Mouse (Mus musculus): ENCODE measurements around the gene Fyn. TPM values are rescaled to one million over a fixed set of nuclear protein-coding genes. Genes with fewer than 3 reads are reported as not detected.

The Fyn gene
- polyA plus RNA-seq, 1 experiment from 2014 or later: 70.3 TPM

GRCm38 (mm10) chr10:39555740-39556139 lies 187.1 kb downstream of the Fyn start:
- Histone ChIP-seq H3K4me1 (peaks cover 72% of the 10 kb centered on the region), H3K4me2 (no peak overlapping the region), H3K27me3 (replicated peaks) (no peaks in the 10 kb centered on the region), H3K4me3 (no peak overlapping the region), H3K9me3 (no peaks in the 10 kb centered on the region), H3K36me3 (replicated peaks) (no peaks in the 10 kb centered on the region), H3K9ac (no peak overlapping the region), H3K27ac (peak overlapping the region; percentile 92)
- 56% methylated on average over 5 of the region's 5 CpGs for WGBS
- ATAC-seq (replicated peaks): no peak

GRCm38 (mm10) chr10:39557360-39557759 lies 188.7 kb downstream of the Fyn start:
- Histone ChIP-seq H3K27ac (0 out of 2 replicates have a peak overlapping the region, but pooled peaks have one; percentile 74), H3K9ac (no peak overlapping the region), H3K4me1 (peaks cover 56% of the 10 kb centered on the region), H3K27me3 (replicated peaks) (no peaks in the 10 kb centered on the region), H3K4me3 (no peak overlapping the region), H3K36me3 (replicated peaks) (no peaks in the 10 kb centered on the region), H3K9me3 (no peaks in the 10 kb centered on the region), H3K4me2 (no peak overlapping the region)
- ATAC-seq (replicated peaks): no peak
- 84% methylated on average over 9 of the region's 9 CpGs for WGBS

GRCm38 (mm10) chr10:39557851-39558250 lies 189.2 kb downstream of the Fyn start:
- Histone ChIP-seq H3K4me3 (no peak overlapping the region), H3K9ac (0 out of 2 replicates have a peak overlapping the region, but pooled peaks have one; percentile 4), H3K27me3 (replicated peaks) (no peaks in the 10 kb centered on the region), H3K4me2 (no peak overlapping the region), H3K27ac (peak overlapping the region; percentile 74), H3K9me3 (no peaks in the 10 kb centered on the region), H3K4me1 (peaks cover 51% of the 10 kb centered on the region), H3K36me3 (replicated peaks) (no peaks in the 10 kb centered on the region)
- peak; percentile 27; the same call in 1 of the 2 replicates for ATAC-seq (replicated peaks)
- 42% methylated on average over 7 of the region's 7 CpGs for WGBS

- no peak for ATAC-seq (replicated peaks)
- Histone ChIP-seq H3K36me3 (replicated peaks) (no peaks in the 10 kb centered on the region), H3K27me3 (replicated peaks) (no peaks in the 10 kb centered on the region), H3K4me3 (no peak overlapping the region), H3K4me1 (peaks cover 49% of the 10 kb centered on the region), H3K27ac (peak overlapping the region; percentile 74), H3K9me3 (no peaks in the 10 kb centered on the region), H3K4me2 (no peak overlapping the region), H3K9ac (no peak overlapping the region)
- 36% methylated on average over 5 of the region's 5 CpGs for WGBS
Measured at GRCm38 (mm10) chr10:39558492-39559005, 189.9 kb downstream of the Fyn start.

- Histone ChIP-seq H3K27me3 (replicated peaks) (no peaks in the 10 kb centered on the region), H3K27ac (peak overlapping the region; percentile 74), H3K4me3 (no peak overlapping the region), H3K4me1 (peaks cover 48% of the 10 kb centered on the region), H3K9me3 (no peaks in the 10 kb centered on the region), H3K9ac (no peak overlapping the region), H3K36me3 (replicated peaks) (no peaks in the 10 kb centered on the region), H3K4me2 (no peak overlapping the region)
- ATAC-seq (replicated peaks): no peak
- whole genome bisulfite sequencing: 83% methylated on average over 3 of the region's 3 CpGs
Measured at GRCm38 (mm10) chr10:39559321-39559720, 190.7 kb downstream of the Fyn start.

- no peaks in the 10 kb centered on the region for H3K36me3 ChIP-seq (replicated peaks)
- ATAC-seq (replicated peaks): no peak
Measured at GRCm38 (mm10) chr10:39562383-39562782, 193.7 kb downstream of the Fyn start.

GRCm38 (mm10) chr10:39563552-39564223 lies 195.0 kb downstream of the Fyn start:
- H3K4me3 ChIP-seq: no peak overlapping the region
- H3K27me3 ChIP-seq (replicated peaks): no peaks in the 10 kb centered on the region
- peak overlapping the region; percentile 16 for H3K27ac ChIP-seq
- no peaks in the 10 kb centered on the region for H3K36me3 ChIP-seq (replicated peaks)
- whole genome bisulfite sequencing: 41% methylated on average over 24 of the region's 24 CpGs
- peak; percentile 40 for ATAC-seq (replicated peaks)
- no peaks in the 10 kb centered on the region for H3K9me3 ChIP-seq
- no peak overlapping the region for H3K9ac ChIP-seq
- peaks cover 17% of the 10 kb centered on the region for H3K4me1 ChIP-seq
- no peak overlapping the region for H3K4me2 ChIP-seq

More at GRCm38 (mm10) chr10:39562383-39562782, 193.7 kb downstream of the Fyn start:
- H3K4me2 ChIP-seq: no peak overlapping the region
- 57% methylated on average over 2 of the region's 2 CpGs for WGBS
- H3K9me3 ChIP-seq: no peaks in the 10 kb centered on the region
- no peak overlapping the region for H3K9ac ChIP-seq
- no peaks in the 10 kb centered on the region for H3K27me3 ChIP-seq (replicated peaks)
- peaks cover 30% of the 10 kb centered on the region for H3K4me1 ChIP-seq
- H3K27ac ChIP-seq: no peak overlapping the region
- no peak overlapping the region for H3K4me3 ChIP-seq

- WGBS: 80% methylated on average over 12 of the region's 12 CpGs
- ATAC-seq (replicated peaks): no peak
- Histone ChIP-seq H3K4me1 (peaks cover 31% of the 10 kb centered on the region), H3K36me3 (replicated peaks) (no peaks in the 10 kb centered on the region), H3K27ac (peak overlapping the region; percentile 26; the same call in 1 of the 2 replicates), H3K27me3 (replicated peaks) (no peaks in the 10 kb centered on the region), H3K4me3 (no peak overlapping the region), H3K9ac (no peak overlapping the region), H3K4me2 (no peak overlapping the region), H3K9me3 (no peaks in the 10 kb centered on the region)
Measured at GRCm38 (mm10) chr10:39566901-39567300, 198.2 kb downstream of the Fyn start.

- 85% methylated on average over 4 of the region's 4 CpGs for WGBS
- Histone ChIP-seq H3K36me3 (replicated peaks) (no peaks in the 10 kb centered on the region), H3K9me3 (no peaks in the 10 kb centered on the region), H3K9ac (no peak overlapping the region), H3K4me1 (peaks cover 38% of the 10 kb centered on the region), H3K27ac (no peak overlapping the region), H3K4me3 (no peak overlapping the region), H3K4me2 (no peak overlapping the region), H3K27me3 (replicated peaks) (no peaks in the 10 kb centered on the region)
- ATAC-seq (replicated peaks): no peak
Measured at GRCm38 (mm10) chr10:39568991-39569390, 200.3 kb downstream of the Fyn start.

GRCm38 (mm10) chr10:39571011-39571410 lies 202.4 kb downstream of the Fyn start:
- Histone ChIP-seq H3K4me1 (peaks cover 37% of the 10 kb centered on the region), H3K4me2 (no peak overlapping the region), H3K36me3 (replicated peaks) (no peaks in the 10 kb centered on the region), H3K27me3 (replicated peaks) (no peaks in the 10 kb centered on the region), H3K27ac (peak overlapping the region; percentile 77), H3K4me3 (no peak overlapping the region), H3K9me3 (no peaks in the 10 kb centered on the region), H3K9ac (no peak overlapping the region)
- 31% methylated on average over 7 of the region's 7 CpGs for WGBS
- ATAC-seq (replicated peaks): peak; percentile 48

GRCm38 (mm10) chr10:39572050-39572671 lies 203.5 kb downstream of the Fyn start:
- Histone ChIP-seq H3K4me1 (peaks cover 37% of the 10 kb centered on the region), H3K4me3 (no peak overlapping the region), H3K9ac (no peak overlapping the region), H3K27ac (peak overlapping the region; percentile 77), H3K4me2 (no peak overlapping the region), H3K27me3 (replicated peaks) (no peaks in the 10 kb centered on the region), H3K9me3 (no peaks in the 10 kb centered on the region), H3K36me3 (replicated peaks) (no peaks in the 10 kb centered on the region)
- peak; percentile 60 for ATAC-seq (replicated peaks)
- WGBS: 19% methylated on average over 9 of the region's 9 CpGs

GRCm38 (mm10) chr10:39572672-39573051 lies 204.0 kb downstream of the Fyn start:
- no peaks in the 10 kb centered on the region for H3K27me3 ChIP-seq (replicated peaks)
- peaks cover 37% of the 10 kb centered on the region for H3K4me1 ChIP-seq
- H3K9me3 ChIP-seq: no peaks in the 10 kb centered on the region
- 35% methylated on average over 6 of the region's 6 CpGs for WGBS
- no peak overlapping the region for H3K4me3 ChIP-seq
- H3K27ac ChIP-seq: peak overlapping the region; percentile 77
- no peaks in the 10 kb centered on the region for H3K36me3 ChIP-seq (replicated peaks)
- ATAC-seq (replicated peaks): peak; percentile 27
- no peak overlapping the region for H3K9ac ChIP-seq
- H3K4me2 ChIP-seq: no peak overlapping the region
